Mouse (Mus musculus) forebrain, embryonic 13.5 days (tissue): ENCODE measurements around the gene Gm21818. TPM values are rescaled to one million over a fixed set of nuclear protein-coding genes. Genes with fewer than 3 reads are reported as not detected.
"Not testable (repeated sequence)": the region's sequence is repeated elsewhere in the genome, so short reads cannot be mapped to it uniquely, and the experiment has no call there.

Experiments
- ATAC-seq: fragments of 200-750 bp; cut with Nextera tagmentation; 2 replicates; pipeline ENCODE4 v1.8.0; 2017
- H3K27ac ChIP-seq: fragments of 300-500 bp; sonication (generic); 2 replicates; pipeline ENCODE4 v1.5.1; 2015; ENCODE audit warnings: inconsistent platforms, mild to moderate bottlenecking, moderate library complexity
- H3K27me3 ChIP-seq: fragments of 300-500 bp; sonication (generic); 2 replicates; pipeline ENCODE4 v1.6.1; 2015; ENCODE audit warnings: mild to moderate bottlenecking, inconsistent platforms
- H3K36me3 ChIP-seq: fragments of 300-500 bp; sonication (generic); 2 replicates; pipeline ENCODE4 v1.6.1; 2015; ENCODE audit warnings: mild to moderate bottlenecking, inconsistent platforms; ENCODE audit not compliant: poor library complexity, severe bottlenecking
- H3K4me1 ChIP-seq: fragments of 300-500 bp; sonication (generic); 2 replicates; pipeline ENCODE4 v1.6.1; 2015; ENCODE audit warnings: inconsistent platforms
- H3K4me2 ChIP-seq: fragments of 300-500 bp; sonication (generic); 2 replicates; pipeline ENCODE4 v1.6.1; 2015; ENCODE audit warnings: inconsistent platforms, mild to moderate bottlenecking, moderate library complexity
- H3K4me3 ChIP-seq: fragments of 300-500 bp; sonication (generic); 2 replicates; pipeline ENCODE4 v1.5.1; 2015; ENCODE audit warnings: mild to moderate bottlenecking, inconsistent platforms
- H3K9ac ChIP-seq: fragments of 300-500 bp; sonication (generic); 2 replicates; pipeline ENCODE4 v1.6.1; 2015; ENCODE audit warnings: mild to moderate bottlenecking, inconsistent platforms
- H3K9me3 ChIP-seq: fragments of 300-500 bp; sonication (generic); replicated peaks from 2 replicates; pipeline ENCODE4 v1.6.1; 2016; ENCODE audit warnings: inconsistent platforms
- WGBS: fragments of 180-500 bp; shearing (Covaris S2); methylation state at CpG from one replicate; pipeline ENCODE4 v1.1.7; 2015; 5-methylcytosine and 5-hydroxymethylcytosine counted together
- polyA plus RNA-seq: library from polyadenylated mRNA; unstranded; fragments of >200 nt; fragmentation: Nextera tagmentation; extraction: Ambion mirVana; gene quantifications from 2 replicates; pipeline ENCODE4 v1.2.1, GENCODE M21; 2015

The Gm21818 gene
- polyA plus RNA-seq, result not detected in 2 replicates

- whole genome bisulfite sequencing, result 66% methylated on average over 4 of the region's 4 CpGs
- not testable (repeated sequence) for H3K4me2 ChIP-seq, H3K9me3 ChIP-seq, H3K4me1 ChIP-seq, H3K9ac ChIP-seq, H3K36me3 ChIP-seq, H3K27me3 ChIP-seq, H3K27ac ChIP-seq, ATAC-seq, H3K4me3 ChIP-seq
Measured at GRCm38 (mm10) chr13:120172133-120172532, at the start of gene Gm21818. Gene Gm21818 (plus strand): TSS chr13:120172433.

GRCm38 (mm10) chr13:120139946-120140345 lies 32.3 kb upstream of the Gm21818 start, which contains the start of gene Gm20767:
Gene Gm20767 (plus strand): TSS chr13:120140246.
- 100% methylated on average over 1 of the region's 5 CpGs for WGBS
- H3K36me3 ChIP-seq, H3K9ac ChIP-seq, ATAC-seq, H3K9me3 ChIP-seq, H3K27me3 ChIP-seq, H3K27ac ChIP-seq, H3K4me1 ChIP-seq, H3K4me3 ChIP-seq, H3K4me2 ChIP-seq: not testable (repeated sequence)

GRCm38 (mm10) chr13:120142348-120142747 lies 29.9 kb upstream of the Gm21818 start:
- 74% methylated on average over 2 of the region's 3 CpGs for WGBS
- not testable (repeated sequence) for H3K4me1 ChIP-seq, H3K4me3 ChIP-seq, H3K27ac ChIP-seq, H3K9me3 ChIP-seq, H3K27me3 ChIP-seq, H3K4me2 ChIP-seq, H3K9ac ChIP-seq, ATAC-seq, H3K36me3 ChIP-seq

GRCm38 (mm10) chr13:120149660-120150407 lies 22.4 kb upstream of the Gm21818 start:
- H3K27me3 ChIP-seq, H3K36me3 ChIP-seq, H3K9ac ChIP-seq, H3K27ac ChIP-seq, ATAC-seq, H3K4me2 ChIP-seq, H3K4me3 ChIP-seq, H3K9me3 ChIP-seq, H3K4me1 ChIP-seq: not testable (repeated sequence)
- WGBS, result 70% methylated on average over 3 of the region's 4 CpGs

- 70% methylated on average over 3 of the region's 3 CpGs for WGBS
- not testable (repeated sequence) for ATAC-seq, H3K27ac ChIP-seq, H3K9me3 ChIP-seq, H3K36me3 ChIP-seq, H3K27me3 ChIP-seq, H3K4me1 ChIP-seq, H3K4me2 ChIP-seq, H3K9ac ChIP-seq, H3K4me3 ChIP-seq
Measured at GRCm38 (mm10) chr13:120150589-120150988, 21.6 kb upstream of the Gm21818 start.

- WGBS, result 52% methylated on average over 5 of the region's 5 CpGs
- not testable (repeated sequence) for ATAC-seq, H3K4me2 ChIP-seq, H3K4me3 ChIP-seq, H3K27ac ChIP-seq, H3K9ac ChIP-seq, H3K36me3 ChIP-seq, H3K27me3 ChIP-seq, H3K9me3 ChIP-seq, H3K4me1 ChIP-seq
Measured at GRCm38 (mm10) chr13:120168301-120168700, 3.9 kb upstream of the Gm21818 start.

- not testable (repeated sequence) for H3K9ac ChIP-seq, H3K4me3 ChIP-seq, H3K9me3 ChIP-seq, H3K27ac ChIP-seq, H3K36me3 ChIP-seq, H3K27me3 ChIP-seq, H3K4me1 ChIP-seq, H3K4me2 ChIP-seq, ATAC-seq
- WGBS, result 85% methylated on average over 7 of the region's 8 CpGs
Measured at GRCm38 (mm10) chr13:120196189-120196821, 24.1 kb downstream of the Gm21818 start.

- H3K27ac ChIP-seq, H3K4me1 ChIP-seq, H3K36me3 ChIP-seq, H3K9me3 ChIP-seq, H3K4me2 ChIP-seq, H3K4me3 ChIP-seq, H3K27me3 ChIP-seq, ATAC-seq, H3K9ac ChIP-seq: not testable (repeated sequence)
- WGBS, result no CpG with 5 or more reads among the region's 2 CpGs
Measured at GRCm38 (mm10) chr13:120215847-120216246, 43.6 kb downstream of the Gm21818 start, which contains the start of gene Gm21762. Gene Gm21762 (minus strand): TSS chr13:120215947.

GRCm38 (mm10) chr13:120220922-120221321 lies 48.7 kb downstream of the Gm21818 start:
- H3K4me3 ChIP-seq, H3K27me3 ChIP-seq, H3K36me3 ChIP-seq, H3K9me3 ChIP-seq, ATAC-seq, H3K4me2 ChIP-seq, H3K9ac ChIP-seq, H3K4me1 ChIP-seq, H3K27ac ChIP-seq: not testable (repeated sequence)
- WGBS, result 86% methylated on average over 5 of the region's 5 CpGs

GRCm38 (mm10) chr13:120223012-120223659 lies 50.9 kb downstream of the Gm21818 start:
- WGBS, result 94% methylated on average over 16 of the region's 25 CpGs
- H3K27ac ChIP-seq, H3K27me3 ChIP-seq, H3K4me3 ChIP-seq, H3K9me3 ChIP-seq, ATAC-seq, H3K4me2 ChIP-seq, H3K36me3 ChIP-seq, H3K9ac ChIP-seq, H3K4me1 ChIP-seq: not testable (repeated sequence)
